Comparison of ENCODE assay signal across 7 mouse cellular contexts in genomic region chr2:68472551-68472910, GRCm38 (mm10). TPM values are rescaled to one million over a fixed set of nuclear protein-coding genes. Genes with fewer than 3 reads are reported as not detected.
DNase-seq lines count a peak whose midpoint lies in the region; ATAC-seq and TF ChIP-seq lines count a peak whose summit lies in the region.

No protein-coding gene starts in this region.

- no peaks in the 10 kb centered on the region for H3K36me3 ChIP-seq in forebrain, embryonic 11.5 days (ENCODE audit: control insufficient read depth, insufficient read depth, low read length)
- no peaks in the 10 kb centered on the region for H3K36me3 ChIP-seq in limb, embryonic 11.5 days (ENCODE audit: control insufficient read depth, insufficient read depth, low read length)

- WGBS in lung, adult 2 months: 9% methylated on average over 5 of the region's 5 CpGs
- 1% methylated on average over 5 of the region's 5 CpGs for WGBS in forebrain, embryonic 11.5 days
- WGBS in limb, embryonic 11.5 days: under 1% methylated on average over 5 of the region's 5 CpGs
- 15% methylated on average over 5 of the region's 5 CpGs for WGBS in olfactory bulb, adult 2 months

- H3K9ac ChIP-seq in forebrain, embryonic 11.5 days (ENCODE audit: low read length): peak overlapping the region; percentile 92
- no peak overlapping the region for H3K9ac ChIP-seq in limb, embryonic 11.5 days (ENCODE audit: low read length)

- no peak for TF ChIP-seq CTCF in lung, adult 2 months (IDR thresholded peaks at IDR 0.05; ENCODE audit: insufficient read depth, low read length)
- no peak for TF ChIP-seq CTCF in olfactory bulb, adult 2 months (IDR thresholded peaks at IDR 0.05; ENCODE audit: insufficient read depth, low read depth, low read length)

- H3K4me2 ChIP-seq in forebrain, embryonic 11.5 days (ENCODE audit: low read depth, low read length, severe bottlenecking): peak overlapping the region; percentile 90
- peak overlapping the region; percentile 89 for H3K4me2 ChIP-seq in limb, embryonic 11.5 days (ENCODE audit: low read depth, severe bottlenecking)

- no peak for DNase-seq in lung, adult 2 months
- no peak for DNase-seq in lung, postnatal 14 days
- no peak for DNase-seq in forebrain, embryonic 11.5 days (ENCODE audit: low spot score)
- DNase-seq in limb, embryonic 11.5 days (ENCODE audit: low spot score): no peak
- DNase-seq in adrenal gland, adult (ENCODE audit: inconsistent age in 2 of 2, low spot score in 1 of 2): no peak
- DNase-seq in urinary bladder, postnatal 10 days (ENCODE audit: low spot score): no peak

- H3K4me1 ChIP-seq in lung, adult 2 months (ENCODE audit: control insufficient read depth, insufficient read depth, low read length): peaks cover 3% of the 10 kb centered on the region
- H3K4me1 ChIP-seq in forebrain, embryonic 11.5 days (replicated peaks; ENCODE audit: control insufficient read depth, insufficient read depth, low read length): peaks cover 2% of the 10 kb centered on the region; the same call in 1 of the 2 replicates
- H3K4me1 ChIP-seq in limb, embryonic 11.5 days (ENCODE audit: control insufficient read depth, insufficient read depth, low read length): peaks cover 12% of the 10 kb centered on the region
- peaks cover 11% of the 10 kb centered on the region for H3K4me1 ChIP-seq in olfactory bulb, adult 2 months (ENCODE audit: control insufficient read depth, insufficient read depth, low read length)

- no peak for TF ChIP-seq POLR2A in lung, adult 2 months (IDR thresholded peaks at IDR 0.05; ENCODE audit: borderline replicate concordance, extremely low read depth, low read depth, low read length)
- no peak for TF ChIP-seq POLR2A in olfactory bulb, adult 2 months (IDR thresholded peaks at IDR 0.05; ENCODE audit: insufficient read depth, low read depth, low read length)

- H3K27me3 ChIP-seq in forebrain, embryonic 11.5 days (ENCODE audit: control insufficient read depth, insufficient read depth, low read length): no peaks in the 10 kb centered on the region
- H3K27me3 ChIP-seq in limb, embryonic 11.5 days (ENCODE audit: control insufficient read depth, insufficient read depth, low read length): no peaks in the 10 kb centered on the region

- H3K4me3 ChIP-seq in lung, adult 2 months (replicated peaks; ENCODE audit: extremely low read depth, low read depth, low read length): peak overlapping the region; percentile 83
- H3K4me3 ChIP-seq in forebrain, embryonic 11.5 days (ENCODE audit: low read depth, low read length): peak overlapping the region; percentile 95
- H3K4me3 ChIP-seq in limb, embryonic 11.5 days (ENCODE audit: low read depth, low read length): peak overlapping the region; percentile 89
- H3K4me3 ChIP-seq in olfactory bulb, adult 2 months (ENCODE audit: insufficient read depth, low read depth, low read length): peak overlapping the region; percentile 97

- H3K9me3 ChIP-seq in forebrain, embryonic 11.5 days (ENCODE audit: control insufficient read depth, low read length): no peaks in the 10 kb centered on the region
- no peaks in the 10 kb centered on the region for H3K9me3 ChIP-seq in limb, embryonic 11.5 days (ENCODE audit: control insufficient read depth, low read length)

- H3K27ac ChIP-seq in forebrain, embryonic 11.5 days (ENCODE audit: low read depth, low read length): no peak overlapping the region
- H3K27ac ChIP-seq in limb, embryonic 11.5 days (replicated peaks; ENCODE audit: low read depth, low read length): no peak overlapping the region
- H3K27ac ChIP-seq in olfactory bulb, adult 2 months (ENCODE audit: insufficient read depth, low read depth, low read length): 0 out of 2 replicates have a peak overlapping the region, but pooled peaks have one; percentile 76

- peak; percentile 2; the same call in 1 of the 2 replicates for ATAC-seq in forebrain, embryonic 11.5 days (replicated peaks; ENCODE audit: low FRiP score)
- no peak for ATAC-seq in limb, embryonic 11.5 days (ENCODE audit: insufficient number of reproducible peaks, low FRiP score, low TSS enrichment, low read depth)

RNA-seq across cellular contexts. Expression of gene Stk39, which starts 0.5 kb away (rescaled TPM):
- 3.6 TPM in 2 replicates for polyA plus RNA-seq in lung, adult 2 months (2012; rRNA removed)
- polyA plus RNA-seq in forebrain, embryonic 11.5 days (2014; fragmentation: Nextera tagmentation; extraction: Ambion mirVana): 45.1 and 52.4 TPM in 2 replicates
- 22.3 and 25.3 TPM in 2 replicates for polyA plus RNA-seq in limb, embryonic 11.5 days (2014; fragmentation: Nextera tagmentation; extraction: Ambion mirVana)
- not detected in 2 replicates for polyA plus RNA-seq in olfactory bulb, adult 2 months (2012; ENCODE audit: insufficient read depth, insufficient read length, low replicate concordance, missing spikeins)
